Mouse (Mus musculus) myocyte (in vitro differentiated cells): ENCODE measurements around the gene Zscan12. TPM values are rescaled to one million over a fixed set of nuclear protein-coding genes. Genes with fewer than 3 reads are reported as not detected.

Experiments
- H3K27me3 ChIP-seq: one replicate; pipeline ENCODE4 v1.6.1; 2011; ENCODE audit not compliant: control insufficient read depth, insufficient read depth, insufficient read length
- H3K36me3 ChIP-seq: one replicate; pipeline ENCODE4 v1.6.1; 2011; ENCODE audit not compliant: control insufficient read depth, insufficient read depth
- H3K4me2 ChIP-seq: one replicate; pipeline ENCODE4 v1.6.1; 2011; ENCODE audit warnings: low read depth, control low read depth
- H3K4me3 ChIP-seq: one replicate; pipeline ENCODE4 v1.5.1; 2011; ENCODE audit warnings: mild to moderate bottlenecking, control low read depth, moderate library complexity
- H3K79me2 ChIP-seq: one replicate; pipeline ENCODE4 v1.6.1; 2011; ENCODE audit not compliant: control insufficient read depth, insufficient read depth
- H3ac ChIP-seq: one replicate; pipeline ENCODE4 v1.6.1; 2011; ENCODE audit not compliant: control insufficient read depth, insufficient read length
- CEBPB ChIP-seq: IDR thresholded peaks from 2 replicates; pipeline ENCODE4 v1.6.1; 2011; ENCODE audit warnings: mild to moderate bottlenecking, moderate library complexity; ENCODE audit not compliant: poor library complexity, insufficient read depth, severe bottlenecking
- E2F4 ChIP-seq: IDR thresholded peaks from one replicate; pipeline ENCODE4 v1.6.1; 2011; ENCODE audit warnings: mild to moderate bottlenecking, control low read depth, moderate library complexity; ENCODE audit not compliant: insufficient read depth
- MAX ChIP-seq: IDR thresholded peaks from one replicate; pipeline ENCODE4 v1.6.1; 2011; ENCODE audit warnings: low read depth, mild to moderate bottlenecking, control low read depth
- MYOD1 ChIP-seq, 3 experiments: IDR thresholded peaks; one replicate each; pipeline ENCODE4 v1.6.1; 2011; ENCODE audit warnings: control low read depth in 2 of 3, low read depth in 2 of 3, mild to moderate bottlenecking in 2 of 3, moderate library complexity in 1 of 3; ENCODE audit not compliant: insufficient read length in 2 of 3, control insufficient read depth in 1 of 3
- MYOG ChIP-seq, 3 experiments: IDR thresholded peaks; one replicate each; pipeline ENCODE4 v1.6.1; 2011; ENCODE audit warnings: control low read depth in 2 of 3, low read depth in 2 of 3, mild to moderate bottlenecking in 2 of 3; ENCODE audit not compliant: insufficient read length in 2 of 3, control insufficient read depth in 1 of 3, insufficient read depth in 1 of 3
- POLR2A ChIP-seq: IDR thresholded peaks from one replicate; pipeline ENCODE4 v1.6.1; 2011; ENCODE audit warnings: low read depth, mild to moderate bottlenecking, control low read depth, moderate library complexity; ENCODE audit not compliant: insufficient read length
- POLR2AphosphoS2 ChIP-seq: IDR thresholded peaks from one replicate; pipeline ENCODE4 v1.6.1; 2011; ENCODE audit warnings: low read depth, control low read depth; ENCODE audit not compliant: insufficient read length
- REST ChIP-seq: IDR thresholded peaks from one replicate; pipeline ENCODE4 v1.6.1; 2011; ENCODE audit warnings: mild to moderate bottlenecking, control low read depth, moderate library complexity; ENCODE audit not compliant: insufficient read depth, insufficient read length
- SRF ChIP-seq: IDR thresholded peaks from one replicate; pipeline ENCODE4 v1.6.1; 2011; ENCODE audit warnings: low read depth; ENCODE audit not compliant: control insufficient read depth, insufficient read length
- TCF12 ChIP-seq: IDR thresholded peaks from one replicate; pipeline ENCODE4 v1.6.1; 2011; ENCODE audit warnings: mild to moderate bottlenecking, control low read depth; ENCODE audit not compliant: poor library complexity, insufficient read depth, severe bottlenecking
- TCF3 ChIP-seq: IDR thresholded peaks from one replicate; pipeline ENCODE4 v1.6.1; 2011; ENCODE audit warnings: low read depth, control low read depth; ENCODE audit not compliant: insufficient read length
- USF1 ChIP-seq: IDR thresholded peaks from one replicate; pipeline ENCODE4 v1.6.1; 2011; ENCODE audit warnings: low read depth, mild to moderate bottlenecking, control low read depth, moderate library complexity
- polyA plus RNA-seq: library from polyadenylated mRNA; unstranded; fragments of >200 nt; fragmentation: generic; extraction: Trizol; gene quantifications from one replicate; pipeline ENCODE4 v1.2.1, GENCODE M21; 2012; ENCODE audit warnings: missing spikeins

The Zscan12 gene
- polyA plus RNA-seq, 1 experiment = 2.8 TPM

DNA sequence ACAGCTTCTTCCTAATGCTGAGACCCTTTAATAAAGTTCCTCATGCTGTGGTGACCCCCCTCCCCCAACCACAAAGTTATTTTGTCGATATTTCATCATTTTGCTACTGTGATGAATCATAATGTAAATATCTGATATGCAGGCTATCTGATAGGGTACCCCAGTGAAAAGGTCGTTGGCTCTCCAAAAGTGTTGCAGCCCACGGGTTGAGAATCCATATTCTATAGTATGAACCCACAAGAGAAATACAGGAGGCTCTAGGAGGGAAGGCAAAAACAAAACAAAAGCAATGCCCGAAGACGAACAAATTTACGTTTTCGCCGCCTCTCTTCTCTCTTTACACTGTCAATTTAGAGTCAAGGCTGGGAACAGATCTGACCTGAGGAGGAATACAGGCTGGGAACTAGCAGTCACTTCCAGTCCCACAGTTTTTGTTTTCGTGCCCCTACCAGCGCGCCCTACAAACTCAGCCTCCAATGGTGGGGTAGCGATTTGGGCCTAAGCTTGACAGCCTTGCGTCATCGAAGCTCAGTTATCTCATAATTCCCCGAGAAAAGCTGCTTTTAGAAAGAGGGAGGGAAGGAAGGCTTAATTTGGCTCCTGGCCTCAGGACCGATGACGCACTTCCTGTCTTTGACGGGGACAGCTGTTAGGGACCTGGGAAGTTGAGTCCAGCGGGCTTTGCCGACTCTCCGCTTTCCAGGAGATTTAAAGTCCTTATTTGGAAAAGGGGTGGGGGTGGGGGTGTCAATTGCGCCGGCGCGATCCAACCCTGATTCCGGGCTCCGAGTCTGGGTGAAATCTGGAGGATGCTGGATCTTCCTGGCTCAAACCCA, 45.6 kb downstream of the Zscan12 start:
- no peaks in the 10 kb centered on the region for H3K36me3 ChIP-seq
- H3K4me3 ChIP-seq = peak overlapping the region; percentile 38
- H3K27me3 ChIP-seq = no peaks in the 10 kb centered on the region
- H3ac ChIP-seq = no peak overlapping the region
- peak; percentile 9 for TF ChIP-seq MAX
- TF ChIP-seq REST = no peak
- TF ChIP-seq TCF3 = no peak
- no peak for TF ChIP-seq TCF12
- no peak for TF ChIP-seq USF1
- peak; percentile 42 for TF ChIP-seq E2F4
- no peak for TF ChIP-seq POLR2AphosphoS2
- TF ChIP-seq MYOD1 (IDR thresholded peaks at IDR 0.05; ENCODE audit: control insufficient read depth in 1 of 3, insufficient read length in 2 of 3, low read depth in 2 of 3) = peak in 2 of 3 experiments; percentile 33 to 47
- TF ChIP-seq MYOG (IDR thresholded peaks at IDR 0.05; ENCODE audit: control insufficient read depth in 1 of 3, insufficient read depth in 1 of 3, insufficient read length in 2 of 3, low read depth in 2 of 3) = peak in 1 of 3 experiments; percentile 47
- no peak for TF ChIP-seq POLR2A
- peak; percentile 66 for TF ChIP-seq SRF
- no peak for TF ChIP-seq CEBPB
- H3K4me2 ChIP-seq = peak overlapping the region; percentile 88
- H3K79me2 ChIP-seq = no peaks in the 10 kb centered on the region

DNA sequence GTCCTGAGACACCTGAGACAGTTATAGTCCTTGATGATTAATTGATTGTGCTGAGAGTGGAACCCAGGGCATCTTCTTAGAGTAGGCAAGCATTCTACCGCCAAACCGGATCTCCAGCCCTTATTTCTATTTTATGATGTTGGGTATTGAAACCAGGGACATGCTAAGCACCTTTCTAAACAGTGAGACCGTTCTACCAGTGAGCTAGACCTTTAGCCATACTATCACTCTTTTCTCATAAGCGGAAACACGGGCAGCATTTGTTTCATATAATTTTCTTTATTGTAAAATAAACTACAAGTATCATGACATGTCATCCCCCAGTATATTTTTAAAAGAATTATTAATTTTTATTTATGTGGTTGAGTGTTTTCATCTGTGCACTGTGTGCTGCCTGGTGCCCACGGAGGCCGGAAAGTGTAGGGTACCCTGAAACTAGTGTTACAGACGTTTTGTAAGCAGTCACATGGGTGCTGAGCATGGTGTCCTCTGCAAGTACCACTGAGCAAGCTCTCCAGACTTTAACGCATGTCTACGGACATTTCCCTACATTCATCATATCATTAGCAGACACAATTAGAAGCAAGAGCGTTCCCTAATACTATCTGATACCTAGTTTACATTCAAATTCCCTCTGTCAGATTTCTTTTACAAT, 46.3 kb downstream of the Zscan12 start:
- no peak overlapping the region for H3ac ChIP-seq
- H3K79me2 ChIP-seq = no peaks in the 10 kb centered on the region
- peak overlapping the region; percentile 38 for H3K4me3 ChIP-seq
- peak overlapping the region; percentile 88 for H3K4me2 ChIP-seq
- H3K36me3 ChIP-seq = no peaks in the 10 kb centered on the region
- TF ChIP-seq REST (no peak), POLR2A (no peak), MAX (no peak), POLR2AphosphoS2 (no peak), MYOD1 (IDR thresholded peaks at IDR 0.05; ENCODE audit: control insufficient read depth in 1 of 3, insufficient read length in 2 of 3, low read depth in 2 of 3) (no peak), MYOG (IDR thresholded peaks at IDR 0.05; ENCODE audit: control insufficient read depth in 1 of 3, insufficient read depth in 1 of 3, insufficient read length in 2 of 3, low read depth in 2 of 3) (no peak), E2F4 (no peak), TCF12 (no peak), SRF (no peak), TCF3 (no peak), USF1 (no peak), CEBPB (no peak)
- no peaks in the 10 kb centered on the region for H3K27me3 ChIP-seq

DNA sequence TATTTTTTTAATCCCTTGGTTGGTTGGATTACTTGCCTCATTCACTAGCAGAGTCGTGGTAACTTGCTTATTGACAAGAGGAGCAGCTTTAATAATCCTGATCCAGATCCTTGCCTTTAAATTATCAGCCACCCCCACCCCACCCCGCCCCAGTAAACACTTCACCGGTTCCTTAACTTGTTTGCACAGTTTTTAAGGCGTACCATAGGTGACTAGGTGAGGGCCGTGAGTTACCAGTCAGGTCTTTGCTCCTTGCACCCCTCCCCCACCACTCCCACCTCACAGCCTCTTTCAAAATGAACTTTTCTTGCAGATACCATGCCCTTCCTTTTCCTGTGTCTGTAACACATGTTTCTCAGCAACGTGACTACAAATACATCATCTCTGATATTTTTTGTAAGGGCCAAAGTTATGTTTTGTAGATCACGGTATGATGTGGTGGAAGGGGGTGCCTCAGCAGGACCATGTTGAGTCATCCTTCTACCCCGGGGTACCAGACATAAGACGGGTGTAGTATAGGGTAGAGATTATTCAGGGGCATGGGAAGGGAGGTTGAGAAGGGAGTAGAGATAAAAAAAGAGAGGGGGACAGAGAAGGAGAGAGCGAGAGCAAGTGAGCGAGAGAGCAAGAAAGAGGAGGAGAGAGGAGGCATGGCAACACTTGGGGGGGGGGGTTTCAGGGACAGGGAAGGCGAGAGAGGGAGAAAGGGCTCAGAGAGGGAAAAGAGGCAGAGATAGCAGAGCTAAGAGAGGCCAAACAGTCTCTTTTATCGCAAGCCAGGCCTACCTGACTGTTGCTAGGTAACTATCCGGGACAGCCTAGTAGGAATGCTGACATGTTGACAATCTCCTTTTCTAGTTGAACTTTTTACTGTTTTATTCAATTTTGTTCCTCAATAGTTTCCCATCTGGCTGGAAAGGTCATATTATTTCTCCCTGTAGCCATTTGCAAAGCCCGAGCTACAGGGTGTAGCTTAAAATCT, 51.9 kb downstream of the Zscan12 start:
- Histone ChIP-seq H3ac (no peak overlapping the region), H3K4me2 (no peak overlapping the region), H3K4me3 (no peak overlapping the region), H3K36me3 (no peaks in the 10 kb centered on the region), H3K27me3 (no peaks in the 10 kb centered on the region), H3K79me2 (no peaks in the 10 kb centered on the region)
- TF ChIP-seq POLR2AphosphoS2 = no peak
- TF ChIP-seq E2F4 = no peak
- TF ChIP-seq SRF = no peak
- no peak for TF ChIP-seq MAX
- no peak for TF ChIP-seq MYOG (IDR thresholded peaks at IDR 0.05; ENCODE audit: control insufficient read depth in 1 of 3, insufficient read depth in 1 of 3, insufficient read length in 2 of 3, low read depth in 2 of 3)
- no peak for TF ChIP-seq REST
- no peak for TF ChIP-seq MYOD1 (IDR thresholded peaks at IDR 0.05; ENCODE audit: control insufficient read depth in 1 of 3, insufficient read length in 2 of 3, low read depth in 2 of 3)
- no peak for TF ChIP-seq POLR2A
- TF ChIP-seq CEBPB = no peak
- TF ChIP-seq TCF12 = no peak
- no peak for TF ChIP-seq USF1
- TF ChIP-seq TCF3 = no peak

DNA sequence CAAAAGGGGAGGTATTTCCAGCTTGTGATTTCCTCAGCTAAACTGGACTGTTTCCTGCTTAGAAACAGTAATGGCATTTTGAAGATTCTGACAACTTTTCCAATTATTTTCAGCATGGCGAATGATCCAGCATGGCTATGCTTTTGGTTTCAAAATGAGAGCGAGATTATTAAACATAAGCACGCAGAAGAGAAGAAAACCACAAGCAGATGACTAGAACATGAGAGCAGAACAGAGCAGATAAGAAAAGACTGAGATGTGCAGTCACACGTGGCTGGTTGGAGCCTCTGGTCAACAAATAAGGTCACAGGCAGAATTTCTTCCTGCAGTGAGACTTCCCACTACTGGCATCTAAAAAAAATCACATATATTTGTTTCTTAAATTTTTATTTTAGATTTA, 52.6 kb downstream of the Zscan12 start:
- Histone ChIP-seq H3K4me2 (no peak overlapping the region), H3K36me3 (no peaks in the 10 kb centered on the region), H3ac (no peak overlapping the region), H3K79me2 (no peaks in the 10 kb centered on the region), H3K27me3 (no peaks in the 10 kb centered on the region), H3K4me3 (no peak overlapping the region)
- TF ChIP-seq SRF = no peak
- TF ChIP-seq MAX = no peak
- TF ChIP-seq CEBPB = no peak
